Comparison of ENCODE assay signal across 8 mouse cellular contexts in the genomic region with DNA sequence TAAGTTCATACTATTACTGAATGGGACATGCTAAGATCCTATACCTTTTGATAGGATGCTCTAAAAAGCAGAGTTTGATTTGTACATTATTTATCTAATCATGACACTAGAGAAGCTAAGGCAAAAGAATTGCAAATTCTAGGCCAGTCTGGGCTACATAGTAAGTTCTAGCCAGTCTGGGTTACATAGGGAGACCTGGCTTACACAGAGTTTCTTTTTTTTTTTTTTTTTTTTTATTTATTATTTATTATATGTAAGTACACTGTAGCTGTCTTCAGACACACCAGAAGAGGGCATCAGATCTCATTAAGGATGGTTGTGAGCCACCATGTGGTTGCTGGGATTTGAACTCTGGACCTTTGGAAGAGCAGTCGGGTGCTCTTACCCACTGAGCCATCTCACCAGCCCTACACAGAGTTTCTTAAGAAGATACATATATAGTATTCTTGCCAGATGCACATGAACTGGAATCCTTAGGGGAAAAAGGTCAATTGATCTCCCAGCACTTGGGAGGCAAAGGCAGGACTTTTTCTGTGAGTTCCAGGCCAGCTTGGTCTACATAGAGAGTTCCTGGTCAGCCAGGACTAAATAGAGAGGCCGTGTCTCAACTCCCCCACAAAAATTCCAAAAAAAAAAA. TPM values are rescaled to one million over a fixed set of nuclear protein-coding genes. Genes with fewer than 3 reads are reported as not detected.
DNase-seq lines count a peak whose midpoint lies in the region; ATAC-seq and TF ChIP-seq lines count a peak whose summit lies in the region.
"Not testable (repeated sequence)": the region's sequence is repeated elsewhere in the genome, so short reads cannot be mapped to it uniquely, and the experiment has no call there.

No protein-coding gene starts in this region.

- not testable (repeated sequence) for H3K27me3 ChIP-seq in hindbrain, embryonic 12.5 days; liver, embryonic 13.5 days; midbrain, embryonic 13.5 days; neural tube, embryonic 14.5 days (ENCODE audit: control insufficient read depth, insufficient read depth, low read length)

- H3K27ac ChIP-seq in hindbrain, embryonic 12.5 days; midbrain, embryonic 13.5 days; neural tube, embryonic 14.5 days (ENCODE audit: low read depth, low read length): not testable (repeated sequence)
- peak overlapping the region; percentile 90 for H3K27ac ChIP-seq in layer of hippocampus, adult 2 months
- H3K27ac ChIP-seq in liver, embryonic 13.5 days = peak overlapping the region; percentile 83

- not testable (repeated sequence) for H3K36me3 ChIP-seq in hindbrain, embryonic 12.5 days; midbrain, embryonic 13.5 days; neural tube, embryonic 14.5 days (ENCODE audit: control insufficient read depth, insufficient read depth, low read length)
- peaks cover 11% of the 10 kb centered on the region for H3K36me3 ChIP-seq in liver, embryonic 13.5 days

- not testable (repeated sequence) for H3K4me3 ChIP-seq in hindbrain, embryonic 12.5 days; midbrain, embryonic 13.5 days (replicated peaks); neural tube, embryonic 14.5 days (ENCODE audit: low read depth, low read length)
- H3K4me3 ChIP-seq in layer of hippocampus, adult 2 months = peak overlapping the region; percentile 74; the same call in 1 of the 2 replicates
- peak overlapping the region; percentile 70 for H3K4me3 ChIP-seq in liver, embryonic 13.5 days (replicated peaks)

- DNase-seq in CD4-positive, CD25-positive, alpha-beta regulatory T cell, adult 2 months (ENCODE audit: low read depth, low spot score) = peak; percentile 7
- DNase-seq in cerebellum, adult 11-12 months = peak; percentile 18
- peak; percentile 40 for DNase-seq in heart, adult 11 months
- DNase-seq in layer of hippocampus, adult 2 months (ENCODE audit: low spot score in 2 of 2); liver, embryonic 13.5 days: not testable (repeated sequence)

- WGBS in hindbrain, embryonic 12.5 days = 69% methylated on average over 2 of the region's 2 CpGs
- WGBS in liver, embryonic 13.5 days (ENCODE audit: insufficient replicate concordance) = 49% methylated on average over 2 of the region's 2 CpGs
- WGBS in midbrain, embryonic 13.5 days = 68% methylated on average over 2 of the region's 2 CpGs
- WGBS in neural tube, embryonic 14.5 days = 75% methylated on average over 2 of the region's 2 CpGs

- H3K9ac ChIP-seq in hindbrain, embryonic 12.5 days; midbrain, embryonic 13.5 days (replicated peaks); neural tube, embryonic 14.5 days (replicated peaks; ENCODE audit: low read depth, low read length): not testable (repeated sequence)
- 0 out of 2 replicates have a peak overlapping the region, but pooled peaks have one; percentile 73 for H3K9ac ChIP-seq in liver, embryonic 13.5 days

- H3K4me2 ChIP-seq in hindbrain, embryonic 12.5 days (replicated peaks) = 0 out of 2 replicates have a peak overlapping the region, but pooled peaks have one; percentile 27
- H3K4me2 ChIP-seq in liver, embryonic 13.5 days = peak overlapping the region; percentile 51
- H3K4me2 ChIP-seq in midbrain, embryonic 13.5 days (replicated peaks) = 0 out of 2 replicates have a peak overlapping the region, but pooled peaks have one; percentile 21
- 0 out of 2 replicates have a peak overlapping the region, but pooled peaks have one; percentile 1 for H3K4me2 ChIP-seq in neural tube, embryonic 14.5 days (ENCODE audit: low read depth, low read length)

- not testable (repeated sequence) for H3K4me1 ChIP-seq in hindbrain, embryonic 12.5 days; neural tube, embryonic 14.5 days (ENCODE audit: control insufficient read depth, insufficient read depth, low read length)
- H3K4me1 ChIP-seq in liver, embryonic 13.5 days (replicated peaks) = peaks cover 22% of the 10 kb centered on the region
- peaks cover 14% of the 10 kb centered on the region for H3K4me1 ChIP-seq in midbrain, embryonic 13.5 days (replicated peaks)

- TF ChIP-seq CTCF in layer of hippocampus, adult 2 months (conservative IDR thresholded peaks at IDR 0.05) = 0 out of 2 replicates have a peak, but pooled peaks have one; percentile 2

- not testable (repeated sequence) for H3K9me3 ChIP-seq in hindbrain, embryonic 12.5 days (replicated peaks); liver, embryonic 13.5 days (replicated peaks); midbrain, embryonic 13.5 days; neural tube, embryonic 14.5 days (ENCODE audit: control insufficient read depth, low read length)

- not testable (repeated sequence) for ATAC-seq in hindbrain, embryonic 12.5 days (ENCODE audit: low FRiP score); liver, embryonic 13.5 days (ENCODE audit: low read depth); midbrain, embryonic 13.5 days; neural tube, embryonic 14.5 days (ENCODE audit: low read depth)

RNA-seq across cellular contexts. Expression of gene Cox7b, which starts 0.6 kb away (rescaled TPM):
- 285 and 293 TPM in 2 replicates for polyA plus RNA-seq in hindbrain, embryonic 12.5 days (2016; fragmentation: Nextera tagmentation; extraction: Ambion mirVana)
- total RNA-seq in layer of hippocampus, adult 2 months (2021) = 100 to 1,000 TPM; 284 to 324 TPM
- 303 and 349 TPM in 2 replicates for polyA plus RNA-seq in liver, embryonic 13.5 days (2015; fragmentation: Nextera tagmentation; extraction: Ambion mirVana)
- polyA plus RNA-seq in midbrain, embryonic 13.5 days (2015; fragmentation: Nextera tagmentation; extraction: Ambion mirVana) = 334 and 374 TPM in 2 replicates
- 426 and 493 TPM in 2 replicates for polyA plus RNA-seq in neural tube, embryonic 14.5 days (2014; fragmentation: Nextera tagmentation; extraction: Ambion mirVana)

RNA-seq across cellular contexts. Expression of gene Magt1, which starts 3.2 kb away (rescaled TPM):
- 46.5 and 49.9 TPM in 2 replicates for polyA plus RNA-seq in hindbrain, embryonic 12.5 days (2016; fragmentation: Nextera tagmentation; extraction: Ambion mirVana)
- total RNA-seq in layer of hippocampus, adult 2 months (2021) = 10 to 100 TPM; 14.7 to 14.8 TPM
- 30.9 and 41.9 TPM in 2 replicates for polyA plus RNA-seq in liver, embryonic 13.5 days (2015; fragmentation: Nextera tagmentation; extraction: Ambion mirVana)
- 25.7 and 26.1 TPM in 2 replicates for polyA plus RNA-seq in midbrain, embryonic 13.5 days (2015; fragmentation: Nextera tagmentation; extraction: Ambion mirVana)
- 17.1 and 27.3 TPM in 2 replicates for polyA plus RNA-seq in neural tube, embryonic 14.5 days (2014; fragmentation: Nextera tagmentation; extraction: Ambion mirVana)

RNA-seq across cellular contexts. Expression of gene Atp7a, which starts 12.2 kb away (rescaled TPM):
- 29.1 and 30.2 TPM in 2 replicates for polyA plus RNA-seq in hindbrain, embryonic 12.5 days (2016; fragmentation: Nextera tagmentation; extraction: Ambion mirVana)
- total RNA-seq in layer of hippocampus, adult 2 months (2021) = 1 to 10 TPM; 7.2 to 7.5 TPM
- polyA plus RNA-seq in liver, embryonic 13.5 days (2015; fragmentation: Nextera tagmentation; extraction: Ambion mirVana) = 6.7 and 8.5 TPM in 2 replicates
- 19.2 and 20.0 TPM in 2 replicates for polyA plus RNA-seq in midbrain, embryonic 13.5 days (2015; fragmentation: Nextera tagmentation; extraction: Ambion mirVana)
- polyA plus RNA-seq in neural tube, embryonic 14.5 days (2014; fragmentation: Nextera tagmentation; extraction: Ambion mirVana) = 12.3 and 19.9 TPM in 2 replicates

Comparison
In these comparisons a context has a peak if more than half of its experiments do, and no peak if none do; other contexts are left out.
1. H3K4me2 ChIP-seq: peak in every context shown above with its lines; median percentile 51 in liver, embryonic 13.5 days; 27 in hindbrain, embryonic 12.5 days; 21 in midbrain, embryonic 13.5 days; 1 in neural tube, embryonic 14.5 days.